Mouse (Mus musculus) cerebellum, adult 8-10 months (tissue): ENCODE measurements around the gene Mtrr.
"Not testable (repeated sequence)": the region's sequence is repeated elsewhere in the genome, so short reads cannot be mapped to it uniquely, and the experiment has no call there.

Experiments
- DNase-seq: peaks from one replicate; pipeline ENCODE4 v3.0.0; 2022

Gene Mtrr

GRCm38 (mm10) chr13:68568110-68568509, 13.8 kb downstream of the Mtrr start:
- DNase-seq = no peak

DNA sequence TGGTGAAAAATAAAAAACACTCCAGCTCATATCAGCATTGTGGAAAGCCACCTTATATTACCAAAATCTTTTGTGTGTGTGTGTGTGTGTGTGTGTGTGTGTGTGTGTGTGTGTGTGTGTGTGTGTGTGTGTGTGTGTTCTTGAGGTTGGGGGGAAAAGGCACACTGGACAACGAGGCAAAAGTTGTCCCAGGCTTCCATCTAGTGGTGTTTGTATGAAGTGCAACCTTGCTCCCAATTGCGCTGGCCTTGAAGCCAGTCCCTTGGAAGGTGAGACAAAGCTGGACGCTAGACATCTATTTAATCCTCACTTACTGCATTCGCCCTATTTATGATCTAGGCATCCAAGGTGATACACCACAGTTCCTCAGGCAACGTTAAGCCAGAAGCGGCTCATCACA, 28.6 kb downstream of the Mtrr start:
- not testable (repeated sequence) for DNase-seq
